Mouse (Mus musculus): Measurements from ENCODE around the gene Yjefn3.

GRCm38 (mm10) chr8:69867696-69868326 is 34.7 kb downstream of the Yjefn3 start:
- TF ChIP-seq CTCF (IDR thresholded peaks at IDR 0.05; ENCODE audit: insufficient read depth, low read depth, low read length) (no peak), POLR2A (IDR thresholded peaks at IDR 0.05; ENCODE audit: insufficient read depth, low read depth, low read length) (no peak)
